Mouse (Mus musculus) stomach, postnatal 0 days (tissue): Measurements from ENCODE around the gene Rnf19b.

Experiments
- CTCF ChIP-seq: IDR thresholded peaks from 2 replicates; pipeline ENCODE4 v1.5.1; 2016; ENCODE audit warnings: antibody characterized with exemption, low read depth, mild to moderate bottlenecking, moderate library complexity
- EP300 ChIP-seq: optimal IDR thresholded peaks from 2 replicates; pipeline ENCODE3; 2016; ENCODE audit warnings: antibody characterized with exemption

GRCm38 (mm10) chr4:129047721-129048421 is 10.2 kb upstream of the Rnf19b start:
- TF ChIP-seq CTCF = no peak
- TF ChIP-seq EP300 = no peak
